Mouse (Mus musculus) T-helper 1 cell (primary cell): ENCODE results near the gene Cyp2s1.
"Not testable (repeated sequence)": the region's sequence is repeated elsewhere in the genome, so short reads cannot be mapped to it uniquely, and the experiment has no call there.

Experiments
- in situ Hi-C: fragments of 300-600 bp; cut with MboI, MseI; formaldehyde crosslinking; loops from one replicate; pipeline ENCODE4 v1.15.1; 2025; ENCODE audit warnings: high pct_unique_total_duplicates

Gene Cyp2s1

GRCm38 (mm10) chr7:25811716-25812115 is 5.0 kb downstream of the Cyp2s1 start:
- in situ Hi-C loops: no loop called here

- in situ Hi-C loops: loop anchor here (5.0 kb wide), 1 partner anchor 48 kb away; no protein-coding TSS in a partner anchor
Observed at GRCm38 (mm10) chr7:25805631-25806343, 10.9 kb downstream of the Cyp2s1 start.

GRCm38 (mm10) chr7:25804792-25805191 is 11.9 kb downstream of the Cyp2s1 start:
- in situ Hi-C loops: loop anchor here (5.0 kb wide), 1 partner anchor 47 kb away; no protein-coding TSS in a partner anchor

DNA sequence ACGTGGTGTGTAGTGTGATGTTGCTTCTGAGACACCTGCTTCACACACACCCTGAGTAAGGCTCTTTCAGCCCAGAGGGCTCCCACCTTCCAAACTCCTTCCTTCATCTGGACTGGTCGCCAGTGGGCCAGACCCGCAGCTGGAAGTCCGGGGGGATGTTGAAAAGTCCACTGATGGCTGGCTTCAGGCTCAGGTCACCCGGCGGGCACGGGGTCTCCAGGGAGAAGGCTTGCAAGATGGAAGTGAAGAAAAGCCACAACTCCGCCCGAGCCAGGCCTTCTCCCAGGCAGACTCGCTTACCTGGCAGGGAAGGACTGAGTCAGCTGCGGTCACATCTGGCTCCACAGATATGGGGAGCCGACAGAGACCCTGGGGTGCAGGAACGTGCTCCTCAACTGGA is 13.3 kb downstream of the Cyp2s1 start:
- in situ Hi-C loops: no loop called here

DNA sequence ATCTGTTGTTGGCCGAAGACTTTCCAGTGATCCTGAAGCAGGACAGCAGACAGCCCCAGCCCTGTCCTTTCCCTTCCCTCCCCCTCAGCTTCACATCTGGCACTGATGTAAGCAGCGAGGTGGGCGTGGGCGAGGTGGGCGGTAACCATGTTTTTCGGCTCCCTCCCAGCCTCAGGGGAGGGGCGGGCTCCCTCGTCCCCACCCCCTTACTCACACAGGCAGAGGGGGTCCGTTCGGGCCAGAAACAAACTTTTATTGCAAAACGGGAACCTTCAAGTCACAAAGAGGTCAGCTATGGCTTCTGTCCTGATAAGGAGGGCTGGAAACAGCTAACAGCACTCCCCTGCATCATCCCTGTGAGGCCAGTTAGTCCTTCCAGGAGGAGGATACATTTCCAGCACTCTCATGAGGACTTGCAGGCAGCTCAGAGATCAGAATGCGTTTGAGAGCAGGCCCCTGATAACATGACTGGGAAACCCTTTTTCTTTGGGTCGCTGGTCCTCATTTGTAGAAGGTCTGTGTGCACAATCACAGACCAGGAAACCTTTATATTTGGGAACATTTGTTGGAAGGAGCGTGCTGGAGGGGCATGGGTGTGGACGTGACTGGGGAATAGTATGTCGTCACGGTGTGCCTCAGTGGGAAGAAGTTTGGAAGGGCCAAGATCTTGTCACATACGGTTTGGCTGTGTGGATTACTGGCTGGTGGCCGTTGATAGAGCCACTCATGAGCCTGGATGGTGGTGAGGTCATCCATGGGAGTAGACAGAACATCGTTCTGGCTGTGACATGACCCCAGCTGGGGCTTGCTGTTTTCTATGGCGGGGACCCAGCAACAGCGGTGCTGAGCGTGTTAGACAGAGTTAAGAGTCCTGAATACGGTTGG is 14.2 kb downstream of the Cyp2s1 start:
- in situ Hi-C loops: no loop called here

DNA sequence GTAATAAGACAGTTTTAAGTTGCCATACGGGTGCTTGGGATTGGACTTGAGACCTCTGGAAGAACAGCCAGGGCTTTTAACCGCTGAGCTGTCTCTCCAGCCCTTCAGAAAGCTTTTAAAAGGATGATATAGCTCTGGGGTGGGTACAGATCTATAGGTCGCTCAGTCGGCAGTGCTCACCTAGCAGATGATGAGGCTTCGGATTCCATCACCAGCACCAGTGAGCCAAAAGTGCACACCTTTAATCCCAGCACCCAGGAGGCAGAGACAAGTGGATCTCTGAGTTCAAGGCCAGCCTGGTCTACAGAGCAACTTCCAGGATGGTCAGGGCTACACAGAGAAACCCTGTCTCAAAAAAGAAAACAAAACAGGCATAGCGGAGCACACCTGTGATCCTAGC is 15.7 kb downstream of the Cyp2s1 start:
- in situ Hi-C loops: no loop called here

GRCm38 (mm10) chr7:25799369-25799768 is 17.3 kb downstream of the Cyp2s1 start:
- in situ Hi-C loops: no loop called here

GRCm38 (mm10) chr7:25798540-25798939 is 18.2 kb downstream of the Cyp2s1 start:
- in situ Hi-C loops: no loop called here

DNA sequence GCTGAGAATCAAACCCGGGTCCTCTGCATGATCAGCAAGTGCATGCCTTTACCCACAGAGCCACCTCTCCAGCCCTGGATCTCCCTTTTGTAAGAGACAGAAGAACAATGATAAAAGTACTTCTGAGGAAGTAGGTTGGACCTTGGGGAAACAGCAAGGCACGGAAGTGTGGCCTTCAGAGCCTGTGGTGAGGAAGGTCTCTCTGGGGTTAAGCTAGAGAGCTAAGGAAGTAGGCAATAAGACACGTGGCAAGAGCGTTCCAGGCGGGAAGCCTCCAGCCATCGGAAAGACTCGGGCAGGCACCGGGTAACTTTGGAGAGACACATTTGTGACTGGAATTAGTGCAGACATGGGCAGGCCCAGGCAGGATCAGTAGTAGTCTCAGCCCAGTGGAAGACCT is 21.9 kb downstream of the Cyp2s1 start:
- in situ Hi-C loops: no loop called here

- in situ Hi-C loops: no loop called here
Observed at GRCm38 (mm10) chr7:25793679-25794078, 23.0 kb downstream of the Cyp2s1 start.

DNA sequence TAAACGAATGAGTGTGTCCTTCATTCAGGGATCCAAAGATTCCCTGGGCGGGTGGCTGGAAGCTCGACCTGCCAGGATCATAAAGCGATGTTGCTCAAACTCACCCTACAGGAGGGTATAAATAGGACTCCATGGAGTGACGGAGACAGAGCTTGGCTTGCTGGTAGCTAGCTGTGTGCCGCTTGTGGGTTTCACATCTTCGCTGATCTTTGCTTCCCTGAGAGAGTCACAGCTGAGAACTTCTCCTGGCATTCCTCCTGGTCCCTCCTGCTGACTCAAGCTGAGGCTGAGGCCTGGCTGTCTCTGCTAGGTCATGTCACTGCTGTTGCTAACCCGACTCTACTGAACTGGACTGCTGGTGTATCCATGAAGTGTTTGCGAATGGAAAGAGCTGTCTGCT is 23.7 kb downstream of the Cyp2s1 start:
- in situ Hi-C loops: not testable (repeated sequence)

GRCm38 (mm10) chr7:25790615-25791014 is 26.1 kb downstream of the Cyp2s1 start:
- in situ Hi-C loops: no loop called here

DNA sequence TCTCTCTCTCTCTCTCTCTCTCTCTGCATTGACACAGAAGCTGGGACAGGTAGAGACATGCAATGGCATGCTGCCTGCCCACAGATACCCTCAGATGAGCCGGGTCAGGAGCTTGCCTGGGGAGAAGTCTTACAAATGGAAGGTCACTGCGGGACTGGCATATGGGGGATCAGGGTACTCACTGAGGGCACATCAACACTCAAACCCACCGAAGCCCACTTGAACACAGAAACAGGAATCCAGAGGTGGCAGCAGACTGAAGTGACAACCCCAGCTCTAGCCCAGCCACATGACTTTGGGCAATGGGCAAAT is 27.6 kb downstream of the Cyp2s1 start:
- in situ Hi-C loops: no loop called here

DNA sequence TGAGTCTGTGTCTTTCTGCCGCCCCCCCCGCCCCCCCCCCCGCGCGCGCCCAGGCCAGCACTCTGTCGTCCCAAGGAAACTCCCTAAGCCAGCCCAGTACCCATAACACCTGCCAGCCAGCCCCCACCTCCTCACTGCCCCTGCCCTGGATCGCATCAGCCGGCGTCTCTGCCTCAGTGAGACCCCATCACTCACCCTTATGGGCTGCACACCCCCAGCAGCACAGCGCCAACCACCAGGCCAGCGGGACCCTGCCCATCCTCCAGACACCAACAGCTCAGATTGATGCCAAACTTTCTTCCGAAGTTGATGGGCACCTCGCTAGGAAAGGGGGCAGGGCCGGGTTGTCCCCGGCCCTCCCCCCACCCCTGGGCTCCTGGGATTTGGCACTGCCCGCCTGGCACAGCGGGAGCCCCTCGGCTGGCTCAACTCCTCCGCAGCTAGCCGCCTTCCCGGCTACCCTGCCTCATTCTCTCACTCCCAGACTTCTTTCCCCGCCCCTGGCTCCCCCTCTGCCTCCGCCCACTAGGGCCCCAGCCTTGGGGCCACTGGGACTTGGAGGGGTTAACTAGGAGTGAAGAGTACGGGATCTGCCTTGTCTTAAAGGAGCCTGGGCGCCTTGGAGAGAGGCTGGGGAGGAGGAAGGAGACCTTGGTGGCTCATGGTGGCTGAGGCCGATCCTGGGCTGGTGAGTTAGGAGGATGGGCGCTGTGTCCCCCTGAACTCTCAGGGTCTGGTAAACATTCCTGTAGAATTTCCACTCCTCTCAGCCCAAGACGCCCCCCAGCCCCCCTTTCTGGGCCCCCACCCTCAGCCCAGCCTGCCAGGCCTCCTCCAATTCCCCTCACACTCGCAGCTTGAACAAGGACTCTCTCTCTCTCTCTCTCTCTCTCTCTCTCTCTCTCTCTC is 28.2 kb downstream of the Cyp2s1 start, which contains the start of gene Axl:
Axl (minus strand) TSS at position 486 of the 909 bp plus-strand sequence.
- in situ Hi-C loops: no loop called here

- in situ Hi-C loops: no loop called here
Observed at GRCm38 (mm10) chr7:25787456-25788219, 29.1 kb downstream of the Cyp2s1 start.

DNA sequence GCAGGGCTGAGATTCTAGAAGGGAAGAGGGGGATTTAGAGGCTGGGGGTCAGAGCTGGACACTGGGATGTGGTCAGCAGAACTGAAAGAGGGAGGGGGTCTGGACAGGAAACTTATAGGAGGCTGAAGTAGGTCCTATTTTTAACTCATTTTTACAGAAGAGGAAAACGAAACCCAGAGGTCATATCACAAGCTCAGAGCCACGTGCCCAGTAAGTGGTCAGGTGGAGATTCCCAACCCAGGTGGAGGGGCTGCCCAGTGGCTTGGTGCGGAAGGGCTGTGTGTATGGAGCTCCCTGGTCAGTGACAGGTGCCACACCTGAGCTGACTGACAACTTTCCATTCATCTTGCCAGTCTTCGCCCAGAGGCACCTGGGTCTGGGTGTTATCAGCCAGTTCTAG is 29.7 kb downstream of the Cyp2s1 start:
- in situ Hi-C loops: no loop called here

GRCm38 (mm10) chr7:25785752-25786151 is 31.0 kb downstream of the Cyp2s1 start:
- in situ Hi-C loops: no loop called here

- in situ Hi-C loops: no loop called here
Observed at GRCm38 (mm10) chr7:25784808-25785207, 31.9 kb downstream of the Cyp2s1 start.

- in situ Hi-C loops: no loop called here
Observed at GRCm38 (mm10) chr7:25783746-25784145, 33.0 kb downstream of the Cyp2s1 start.

DNA sequence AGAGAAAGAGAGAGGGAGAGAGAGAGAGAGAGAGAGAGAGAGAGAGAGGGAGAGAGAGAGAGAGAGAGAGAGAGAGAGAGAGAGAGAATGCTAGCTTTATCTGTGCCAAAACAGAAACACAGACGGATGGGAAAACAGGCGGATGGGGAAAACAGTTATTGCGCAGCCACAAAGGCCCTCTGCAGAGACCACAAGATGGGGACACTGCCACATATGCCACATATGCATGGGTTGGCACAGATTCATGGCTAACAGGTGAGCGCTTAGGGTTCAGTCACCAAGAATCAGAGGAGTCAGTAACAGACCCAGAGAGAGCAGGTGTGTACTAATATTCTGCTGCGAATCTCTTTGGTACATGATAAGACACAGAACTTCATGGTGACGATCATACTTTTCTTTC is 34.0 kb downstream of the Cyp2s1 start:
- in situ Hi-C loops: no loop called here
